Mouse (Mus musculus) kidney, adult 2 months (tissue): Measurements from ENCODE around the gene Ass1.

Experiments
- CTCF ChIP-seq: fragments of 200-500 bp; conservative IDR thresholded peaks from 2 replicates; pipeline ENCODE4 v1.5.1; 2011; ENCODE audit warnings: low read depth, mild to moderate bottlenecking, control low read depth, low read length, moderate library complexity, mixed read lengths; ENCODE audit not compliant: insufficient read depth, insufficient read length
- POLR2A ChIP-seq: fragments of 200-500 bp; IDR thresholded peaks from one replicate; pipeline ENCODE4 v1.6.1; 2011; ENCODE audit warnings: low read depth, low read length, control low read depth

DNA sequence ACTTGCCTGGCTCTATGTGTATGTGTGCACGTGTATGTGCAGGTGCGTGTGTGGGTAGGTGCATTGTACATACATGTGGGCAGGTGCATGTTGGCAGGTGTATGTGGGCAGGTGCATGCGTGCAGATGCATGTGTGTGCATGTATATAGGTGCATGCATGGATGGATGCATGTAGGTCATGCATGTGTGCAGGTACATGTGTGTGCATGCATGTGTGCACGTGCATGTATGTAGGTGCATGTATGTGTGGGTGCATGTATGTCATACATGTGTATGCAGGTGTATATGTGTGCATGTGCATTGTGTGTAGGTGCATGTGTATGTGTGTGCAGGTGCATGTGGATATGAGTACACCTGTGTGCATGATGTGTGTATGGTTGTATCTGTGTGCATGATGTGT is 20.1 kb upstream of the Ass1 start:
- TF ChIP-seq CTCF (no peak), POLR2A (no peak)
